Mouse (Mus musculus): ENCODE measurements at regions not wholly inside any gene's neighbourhood (a gene's known extent, or its start where the extent isn't known, plus 50 kb on each side); places are given as distances from the start of the nearest gene placed in this dataset.

- DNase-seq = no peak
Observed at GRCm38 (mm10) chr8:8037929-8038328, 623.1 kb downstream of the Efnb2 start.

- DNase-seq = no peak
Observed at GRCm38 (mm10) chr8:8011151-8011550, 649.9 kb downstream of the Efnb2 start.

- no peak for DNase-seq
Observed at GRCm38 (mm10) chr8:7994905-7995304, 666.1 kb downstream of the Efnb2 start.

- DNase-seq = no peak
Observed at GRCm38 (mm10) chr8:7988820-7989219, 672.2 kb downstream of the Efnb2 start.

- DNase-seq = no peak
Observed at GRCm38 (mm10) chr8:7977020-7977419, 684.0 kb downstream of the Efnb2 start.

GRCm38 (mm10) chr8:7973791-7974190 is 687.3 kb downstream of the Efnb2 start:
- no peak for DNase-seq

GRCm38 (mm10) chr8:7964276-7964675 is 696.8 kb downstream of the Efnb2 start:
- no peak for DNase-seq

- no peak for DNase-seq
Observed at GRCm38 (mm10) chr8:7956745-7957144, 704.3 kb downstream of the Efnb2 start.

GRCm38 (mm10) chr8:7954851-7955250 is 706.2 kb downstream of the Efnb2 start:
- DNase-seq = no peak

GRCm38 (mm10) chr8:7945966-7946775 is 714.9 kb downstream of the Efnb2 start:
- DNase-seq = no peak

- no peak for DNase-seq
Observed at GRCm38 (mm10) chr8:7936596-7936995, 724.4 kb downstream of the Efnb2 start.

- DNase-seq = no peak
Observed at GRCm38 (mm10) chr8:7919416-7919815, 741.6 kb downstream of the Efnb2 start.

- no peak for DNase-seq
Observed at GRCm38 (mm10) chr8:7894338-7894737, 766.7 kb downstream of the Efnb2 start.

- no peak for DNase-seq
Observed at GRCm38 (mm10) chr8:7853169-7853568, 807.9 kb downstream of the Efnb2 start.

GRCm38 (mm10) chr8:7850573-7850972 is 810.5 kb downstream of the Efnb2 start:
- DNase-seq = no peak

GRCm38 (mm10) chr8:7831948-7832347 is 829.1 kb downstream of the Efnb2 start:
- no peak for DNase-seq

- no peak for DNase-seq
Observed at GRCm38 (mm10) chr8:7827811-7828210, 833.2 kb downstream of the Efnb2 start.

- DNase-seq = no peak
Observed at GRCm38 (mm10) chr8:7808395-7808794, 852.6 kb downstream of the Efnb2 start.

GRCm38 (mm10) chr8:7799221-7799620 is 861.8 kb downstream of the Efnb2 start:
- no peak for DNase-seq

- no peak for DNase-seq
Observed at GRCm38 (mm10) chr8:7796156-7796555, 864.9 kb downstream of the Efnb2 start.

GRCm38 (mm10) chr8:7763820-7764219 is 897.2 kb downstream of the Efnb2 start:
- DNase-seq = no peak

- DNase-seq = no peak
Observed at GRCm38 (mm10) chr8:7760987-7761386, 900.1 kb downstream of the Efnb2 start.

GRCm38 (mm10) chr8:7732726-7733125 is 928.3 kb downstream of the Efnb2 start:
- no peak for DNase-seq

GRCm38 (mm10) chr8:7721880-7722279 is 939.2 kb downstream of the Efnb2 start:
- no peak for DNase-seq

Measured in kidney, adult 8-10 months (tissue).